Mouse (Mus musculus): ENCODE data around the gene Ppm1h.

Ppm1h gene

GRCm38 (mm10) chr10:122704901-122705300 is 26.3 kb downstream of the Ppm1h start:
- DNase-seq (ENCODE audit: low read depth), result no peak

DNA sequence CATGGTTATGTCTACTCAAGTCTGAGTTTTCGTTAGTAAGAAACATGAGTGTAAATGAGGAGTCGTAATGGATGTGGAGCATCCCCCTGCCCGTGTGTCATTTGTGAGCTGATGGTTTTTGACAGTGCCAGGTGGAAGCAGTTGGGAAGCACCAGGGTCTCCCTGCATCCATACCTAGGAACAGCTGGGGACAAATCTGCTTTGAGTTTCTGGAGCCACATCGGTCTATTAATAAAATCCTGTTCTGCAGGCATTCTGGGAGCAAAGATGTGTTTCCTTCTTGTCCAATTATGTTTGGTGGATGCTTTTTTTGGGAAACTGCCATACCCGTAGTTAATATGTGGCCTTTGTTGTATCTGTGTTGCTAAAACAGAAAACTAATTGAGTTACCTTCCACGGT is 26.9 kb downstream of the Ppm1h start:
- DNase-seq (ENCODE audit: low read depth), result no peak

- DNase-seq (ENCODE audit: low read depth), result no peak
Measured at GRCm38 (mm10) chr10:122711381-122711811, 32.8 kb downstream of the Ppm1h start.

DNA sequence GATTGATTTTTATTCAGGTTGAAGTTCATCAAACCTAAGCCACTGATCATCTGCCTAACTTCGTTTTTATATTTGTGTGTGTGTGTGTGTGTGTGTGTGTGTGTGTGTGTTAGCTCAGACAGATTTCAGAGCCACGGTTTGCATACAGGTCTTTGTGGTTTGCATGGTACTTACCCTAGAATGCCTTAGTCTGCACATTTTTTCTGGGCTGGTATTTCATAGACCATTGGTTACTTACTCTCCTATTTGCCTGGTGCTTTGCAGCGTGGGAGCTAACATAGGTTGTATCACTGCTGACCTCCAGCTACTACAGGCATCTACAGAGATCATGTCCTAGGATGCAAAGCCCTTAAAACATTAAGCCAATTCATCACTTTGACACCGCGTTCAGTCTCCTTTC is 33.7 kb downstream of the Ppm1h start:
- DNase-seq (ENCODE audit: low read depth), result no peak

DNA sequence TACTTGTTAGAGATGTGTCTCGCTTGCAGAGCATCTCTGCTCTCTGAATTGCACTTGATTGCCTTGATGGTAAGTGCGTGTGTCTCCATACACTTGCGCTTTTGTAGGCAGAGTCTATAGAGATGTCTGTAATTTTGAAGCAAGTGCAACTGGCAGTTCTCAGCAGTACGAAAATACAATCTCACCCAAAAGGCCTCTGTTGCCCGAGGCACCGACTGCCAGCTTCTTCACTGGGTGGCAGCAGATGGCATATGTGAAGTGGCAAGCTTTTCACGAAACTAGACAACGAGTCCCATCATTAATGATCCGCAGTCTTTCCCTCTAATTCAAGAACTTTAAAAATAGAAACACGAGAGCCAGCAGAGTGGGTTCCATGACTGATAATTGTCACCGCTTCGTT is 37.3 kb downstream of the Ppm1h start:
- DNase-seq (ENCODE audit: low read depth), result no peak

- no peak for DNase-seq (ENCODE audit: low read depth)
Measured at GRCm38 (mm10) chr10:122716286-122716685, 37.7 kb downstream of the Ppm1h start.

- no peak for DNase-seq (ENCODE audit: low read depth)
Measured at GRCm38 (mm10) chr10:122716739-122717474, 38.3 kb downstream of the Ppm1h start.

DNA sequence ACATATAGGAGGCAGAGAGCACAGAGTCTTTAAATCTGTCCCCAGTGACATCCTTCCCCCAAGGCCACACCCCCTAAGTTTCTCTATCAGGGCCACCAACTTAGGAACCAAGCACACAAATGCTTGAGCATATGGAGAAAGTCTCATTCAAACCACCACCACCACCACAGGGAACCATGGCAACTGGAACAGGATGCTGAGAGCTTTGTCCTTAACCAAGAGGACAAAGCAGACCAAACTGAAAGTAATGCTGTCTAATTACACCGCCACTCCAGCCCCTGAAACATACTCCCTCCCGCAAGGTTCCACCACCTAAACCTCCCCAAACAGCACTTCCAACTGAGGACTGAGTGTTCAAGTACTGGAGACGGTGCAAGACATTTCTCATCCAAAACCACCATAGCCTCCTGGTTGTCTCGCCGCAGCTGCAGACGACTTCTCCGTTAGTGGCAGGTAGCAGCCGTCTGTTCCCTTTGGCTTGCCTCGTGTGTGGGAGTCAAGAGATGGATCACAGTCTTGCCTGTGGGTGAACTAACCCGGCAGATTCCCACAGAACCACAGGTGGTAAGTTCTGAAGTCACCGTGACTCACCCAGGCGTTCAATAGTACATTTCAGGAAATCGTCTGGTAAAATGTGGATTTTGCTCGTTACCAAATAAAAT is 39.3 kb downstream of the Ppm1h start:
- DNase-seq (ENCODE audit: low read depth), result no peak

GRCm38 (mm10) chr10:122718951-122719350 is 40.4 kb downstream of the Ppm1h start:
- no peak for DNase-seq (ENCODE audit: low read depth)

- no peak for DNase-seq (ENCODE audit: low read depth)
Measured at GRCm38 (mm10) chr10:122722111-122722510, 43.5 kb downstream of the Ppm1h start.

DNA sequence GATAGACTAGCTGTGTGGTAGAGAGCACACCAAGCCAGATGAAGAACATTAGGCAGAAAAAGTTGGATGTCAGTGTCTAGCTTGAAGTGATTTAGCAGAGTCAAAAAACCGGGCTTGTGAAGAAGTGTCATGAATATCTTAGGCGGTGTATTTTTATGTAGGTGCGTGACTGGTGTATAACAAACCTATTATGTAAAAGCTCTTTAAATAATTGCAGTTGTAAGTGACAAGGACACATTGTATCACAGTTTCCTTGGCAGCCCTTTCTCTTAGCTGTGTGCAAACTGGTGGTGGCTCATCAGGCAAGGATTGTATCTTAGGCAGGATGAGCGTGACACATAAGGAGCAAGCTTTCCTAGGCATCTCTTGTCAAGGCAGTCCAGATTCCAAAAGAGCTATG is 46.1 kb downstream of the Ppm1h start:
- DNase-seq (ENCODE audit: low read depth), result no peak

DNA sequence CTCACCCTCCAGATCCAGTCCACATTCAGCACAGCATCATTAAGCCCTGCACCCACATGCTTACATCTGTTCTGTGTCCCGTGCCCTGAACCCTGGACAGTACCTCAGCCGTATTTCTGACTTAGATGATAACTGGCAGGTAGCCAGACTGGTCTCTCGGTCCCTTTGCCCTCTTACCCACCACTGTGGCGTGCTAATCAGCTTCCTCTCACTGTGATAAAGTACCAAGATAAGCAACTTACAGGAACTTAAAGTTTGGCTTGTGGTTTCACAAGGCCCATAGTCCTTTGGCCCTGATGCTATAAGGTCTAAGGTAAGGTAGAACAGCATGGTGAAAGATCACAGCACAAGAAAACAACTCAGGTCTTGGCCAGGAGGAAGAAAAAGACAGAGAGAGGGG is 48.7 kb downstream of the Ppm1h start:
- DNase-seq (ENCODE audit: low read depth), result no peak

DNA sequence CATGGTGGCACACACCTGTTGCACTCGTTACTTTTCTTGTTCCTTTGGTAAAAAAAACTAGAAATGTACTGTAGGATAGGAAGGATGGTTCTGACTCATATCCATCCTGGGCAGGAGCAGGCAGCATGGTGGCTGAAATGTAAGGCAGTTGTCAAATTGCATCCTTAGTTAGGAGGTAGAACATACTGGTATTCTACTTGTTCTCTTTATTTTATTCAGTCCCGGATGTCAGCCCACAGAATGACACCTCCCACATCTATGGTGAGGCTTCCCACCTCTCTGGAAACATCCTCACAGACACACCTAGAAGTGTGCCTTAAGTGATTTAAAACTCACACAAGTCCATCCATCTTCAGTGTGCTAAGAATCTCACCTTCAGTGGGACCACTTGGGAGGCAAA is 49.6 kb downstream of the Ppm1h start:
- DNase-seq (ENCODE audit: low read depth), result no peak

GRCm38 (mm10) chr10:122732146-122732545 is 53.6 kb downstream of the Ppm1h start:
- no peak for DNase-seq (ENCODE audit: low read depth)

DNA sequence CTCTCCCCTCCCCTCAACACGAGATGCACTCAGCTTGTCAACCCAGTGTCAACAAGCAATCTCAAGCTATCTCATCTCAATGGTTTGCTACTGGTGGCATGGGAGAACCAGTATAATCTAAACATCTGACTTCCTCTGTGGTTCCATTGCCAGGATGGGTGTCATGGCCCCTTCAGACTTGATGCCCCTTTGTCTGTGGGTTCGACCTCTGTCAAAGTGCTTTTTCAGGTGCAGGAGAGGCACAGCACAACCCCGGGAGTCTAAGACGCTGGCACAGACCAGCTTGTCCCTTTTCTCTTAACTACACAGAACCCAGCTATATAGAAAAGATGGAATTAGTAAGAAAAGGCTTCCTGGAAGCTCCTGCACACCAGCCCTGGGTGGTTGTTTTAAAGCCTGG is 56.0 kb downstream of the Ppm1h start:
- no peak for DNase-seq (ENCODE audit: low read depth)

DNA sequence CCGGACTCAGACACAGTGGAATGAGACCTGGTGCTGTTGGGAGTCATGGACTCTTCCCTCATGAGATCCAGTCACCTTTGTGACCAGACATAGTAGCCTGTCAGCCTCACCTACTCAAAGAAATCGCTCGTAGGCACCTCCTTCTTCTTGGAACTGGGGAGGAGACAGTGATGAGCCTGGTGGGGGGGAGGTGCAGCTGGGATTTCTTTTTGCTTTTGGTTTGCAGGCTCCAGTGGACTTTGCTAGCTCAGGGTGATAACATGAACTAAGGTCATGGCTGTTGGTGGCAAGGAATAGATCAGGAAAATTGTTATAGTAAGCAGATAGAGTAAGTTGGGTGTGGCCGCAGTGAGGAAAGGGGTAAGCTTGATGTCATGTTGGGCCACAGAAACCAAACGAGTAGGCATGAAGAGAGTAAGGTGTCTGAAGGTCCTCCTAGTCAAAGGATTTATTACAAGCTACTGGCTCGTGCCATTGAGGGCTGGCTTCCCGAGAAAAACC is 56.8 kb downstream of the Ppm1h start:
- DNase-seq (ENCODE audit: low read depth), result no peak

- DNase-seq (ENCODE audit: low read depth), result no peak
Measured at GRCm38 (mm10) chr10:122736835-122737234, 58.3 kb downstream of the Ppm1h start.

GRCm38 (mm10) chr10:122738526-122738925 is 60.0 kb downstream of the Ppm1h start:
- no peak for DNase-seq (ENCODE audit: low read depth)

DNA sequence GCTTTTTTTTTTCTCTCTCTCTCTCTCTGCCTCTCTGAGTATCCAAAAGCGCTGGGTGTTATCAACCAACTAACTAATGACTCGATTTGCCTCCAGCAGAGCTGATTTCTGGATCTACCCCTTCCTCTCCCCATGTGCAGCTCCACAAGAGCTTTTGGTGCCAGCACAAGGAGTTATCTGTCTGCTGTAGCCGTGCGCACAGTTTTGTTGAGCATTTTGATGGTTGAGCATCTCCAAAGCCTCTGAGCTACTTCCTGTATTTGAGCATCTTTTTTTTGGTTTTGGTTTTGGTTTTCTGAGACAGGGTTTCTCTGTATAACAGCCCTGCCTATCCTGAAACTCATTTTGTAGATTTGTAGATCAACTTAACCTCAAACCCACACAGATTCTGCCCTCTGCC is 60.5 kb downstream of the Ppm1h start:
- DNase-seq (ENCODE audit: low read depth), result no peak

DNA sequence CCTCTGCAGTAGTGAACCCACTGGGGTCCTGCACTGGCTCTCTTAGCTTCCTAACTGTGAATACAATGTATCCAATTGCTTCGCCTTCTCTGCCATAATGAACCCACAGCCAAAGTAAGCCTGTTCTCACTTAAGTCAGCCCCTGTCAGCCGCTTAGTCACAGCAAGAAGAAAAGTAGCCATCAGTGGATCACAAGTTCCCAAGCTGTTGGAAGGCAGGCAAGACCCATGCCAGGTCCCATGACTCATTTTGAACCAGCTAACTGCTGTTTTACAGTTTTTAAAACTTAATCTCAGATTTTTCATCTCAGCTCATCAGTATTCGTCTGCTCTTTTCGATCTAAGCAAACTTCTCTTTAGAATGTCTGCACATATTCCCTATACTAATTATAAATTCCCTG is 61.6 kb downstream of the Ppm1h start:
- DNase-seq (ENCODE audit: low read depth), result no peak

- DNase-seq (ENCODE audit: low read depth), result no peak
Measured at GRCm38 (mm10) chr10:122741191-122741590, 62.6 kb downstream of the Ppm1h start.

- no peak for DNase-seq (ENCODE audit: low read depth)
Measured at GRCm38 (mm10) chr10:122742136-122742535, 63.6 kb downstream of the Ppm1h start.

DNA sequence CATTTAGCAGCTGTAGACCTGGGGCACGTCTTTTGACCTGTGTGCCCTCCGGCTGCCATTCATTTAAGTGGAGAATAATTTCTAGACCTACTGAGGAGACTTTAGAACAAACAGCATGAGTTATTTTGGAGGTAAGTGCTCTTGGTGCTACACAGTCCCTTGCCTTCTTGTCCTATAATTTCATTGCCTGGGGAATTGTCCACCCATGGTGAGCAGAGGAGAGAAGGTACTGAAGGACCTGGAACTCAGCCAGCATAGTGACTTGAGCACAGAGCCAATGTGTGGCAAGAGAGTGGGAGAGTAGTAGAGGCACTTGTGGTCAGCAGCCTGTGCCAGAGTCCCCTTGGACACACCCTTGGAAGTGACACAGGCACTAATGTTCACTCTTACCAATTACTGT is 64.8 kb downstream of the Ppm1h start:
- DNase-seq (ENCODE audit: low read depth), result no peak

DNA sequence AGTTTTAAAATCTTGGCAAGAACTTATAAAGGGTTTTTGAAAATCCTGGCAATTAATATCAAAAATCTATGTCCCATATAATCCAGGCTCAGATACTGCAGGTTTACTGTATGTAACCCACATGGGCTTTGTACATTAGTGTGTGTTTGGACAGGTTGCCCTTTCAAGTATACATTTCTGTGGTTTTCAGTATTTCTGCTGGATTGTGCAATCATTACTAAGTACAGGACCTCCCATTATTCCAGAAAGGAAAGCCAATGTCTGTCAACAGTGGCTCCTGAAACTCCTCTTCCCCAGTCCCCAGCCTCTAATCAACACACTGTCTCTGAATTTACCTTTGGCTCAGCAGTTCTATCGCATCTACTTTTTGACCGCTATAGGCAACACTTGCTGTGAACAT is 66.4 kb downstream of the Ppm1h start:
- no peak for DNase-seq (ENCODE audit: low read depth)
